Mouse (Mus musculus) MEL (cell line): ENCODE results near the gene Ostf1.

Experiments used
- CTCF ChIP-seq, 3 experiments: IDR thresholded peaks in 2 of 3; conservative IDR thresholded peaks in 1 of 3; 2 replicates each; pipeline ENCODE4 v1.5.1; 2011 to 2012; ENCODE audit warnings: low read length in 3 of 3, low read depth in 2 of 3, mild to moderate bottlenecking in 2 of 3, improper control_type of control experiment in 1 of 3, inconsistent platforms in 1 of 3, mixed read lengths in 1 of 3, moderate library complexity in 1 of 3; ENCODE audit not compliant: control insufficient read depth in 1 of 3, insufficient read depth in 1 of 3, poor library complexity in 1 of 3, severe bottlenecking in 1 of 3
- KAT2A ChIP-seq: conservative IDR thresholded peaks from 2 replicates; pipeline ENCODE4 v1.6.1; 2012; ENCODE audit warnings: low read depth, low read length, improper control_type of control experiment, inconsistent platforms

- TF ChIP-seq KAT2A (no peak), CTCF (IDR thresholded peaks at IDR 0.05 in 2 of 3, conservative IDR thresholded peaks at IDR 0.05 in 1 of 3; ENCODE audit: control insufficient read depth in 1 of 3, insufficient read depth in 1 of 3, low read depth in 2 of 3, low read length in 3 of 3, poor library complexity in 1 of 3, severe bottlenecking in 1 of 3) (no peak)
Measured at GRCm38 (mm10) chr19:18569496-18569895, 62.1 kb downstream of the Ostf1 start.
